Comparison of ENCODE assay signal across 8 mouse cellular contexts in genomic region chrX:159414130-159414828, GRCm38 (mm10). TPM values are rescaled to one million over a fixed set of nuclear protein-coding genes. Genes with fewer than 3 reads are reported as not detected.
DNase-seq lines count a peak whose midpoint lies in the region; ATAC-seq and TF ChIP-seq lines count a peak whose summit lies in the region.

TSS of gene Map7d2 (plus strand) at chrX:159414572.

- peak; percentile 43 for DNase-seq in lung, embryonic 14.5 days
- DNase-seq in lung, adult 18-20 months, result no peak
- peak; percentile 60 for DNase-seq in cerebellum, adult 9-10 months
- DNase-seq in frontal cortex, postnatal 14 days (ENCODE audit: low spot score in 2 of 2), result peak; percentile 15 to 31
- DNase-seq in layer of hippocampus, postnatal 25 days (ENCODE audit: extremely low spot score in 1 of 2, low spot score in 1 of 2), result peak; percentile 22 to 28
- DNase-seq in splenic B cell, adult 2 months (ENCODE audit: low read depth, low spot score), result peak; percentile 1
- DNase-seq in gastrocnemius, postnatal 25 days, result no peak

- TF ChIP-seq CTCF in lung, embryonic 14.5 days (IDR thresholded peaks at IDR 0.05; ENCODE audit: low read depth), result no peak

- no peak within 1 kb of the TSS; the same call in 1 of the 2 replicates for H3K9ac ChIP-seq in lung, embryonic 14.5 days

- WGBS in lung, embryonic 14.5 days, result 19% methylated on average over 31 of the region's 83 CpGs

- H3K36me3 ChIP-seq in lung, embryonic 14.5 days (ENCODE audit: insufficient read depth), result no peaks in the 10 kb centered on the region
- no peaks in the 10 kb centered on the region for H3K36me3 ChIP-seq in splenic B cell, adult 2 months (ENCODE audit: control insufficient read depth, insufficient read depth, low read length, poor library complexity, severe bottlenecking)

- H3K27ac ChIP-seq in lung, embryonic 14.5 days (ENCODE audit: low read depth), result no peak within 1 kb of the TSS

- peak within 1 kb of the TSS; percentile 85 for H3K4me2 ChIP-seq in lung, embryonic 14.5 days

- peaks cover 29% of the 10 kb centered on the region for H3K27me3 ChIP-seq in lung, embryonic 14.5 days (ENCODE audit: insufficient read depth, low read length)
- H3K27me3 ChIP-seq in splenic B cell, adult 2 months (ENCODE audit: control insufficient read depth, insufficient read depth, low read length, poor library complexity, severe bottlenecking), result no peaks in the 10 kb centered on the region

- no peaks in the 10 kb centered on the region for H3K9me3 ChIP-seq in lung, embryonic 14.5 days (ENCODE audit: low read depth, low read length)

- H3K4me3 ChIP-seq in lung, embryonic 14.5 days (ENCODE audit: low read depth, low read length), result peak within 1 kb of the TSS; percentile 48

- H3K4me1 ChIP-seq in lung, embryonic 14.5 days (ENCODE audit: insufficient read depth), result no peaks in the 10 kb centered on the region

- ATAC-seq in lung, embryonic 14.5 days (ENCODE audit: insufficient read depth), result peak; percentile 82
- ATAC-seq in megakaryocyte progenitor cell, adult 5-6 weeks (replicated peaks; ENCODE audit: poor library complexity), result peak; percentile 47

RNA-seq across cellular contexts. Expression of gene Map7d2, which starts in this region (rescaled TPM):
- polyA plus RNA-seq in lung, embryonic 14.5 days (2014; fragmentation: Nextera tagmentation; extraction: Ambion mirVana), result 1.5 and 1.8 TPM in 2 replicates
- 10 to 100 TPM; 83.7 to 98.2 TPM for total RNA-seq in layer of hippocampus, postnatal 25 days (2021)
- not detected in 2 replicates for total RNA-seq in megakaryocyte progenitor cell, adult 5-6 weeks (2015)
- total RNA-seq in megakaryocyte progenitor cell, adult 5-6 weeks (2017), result 0.10 and 0.12 TPM in 2 replicates
- total RNA-seq in gastrocnemius, postnatal 25 days (2021), result under 1 TPM; 0.26 to 0.43 TPM

Comparison
In these comparisons a context has a peak if more than half of its experiments do, and no peak if none do; other contexts are left out.
1. RNA of gene Map7d2 (total RNA-seq): 83.7 to 98.2 TPM in layer of hippocampus, postnatal 25 days; 0.26 to 0.43 TPM in gastrocnemius, postnatal 25 days and 0.10 to 0.12 TPM in megakaryocyte progenitor cell, adult 5-6 weeks; every median in the first group is over 10 times any median in the second.
2. DNase-seq: peak in lung, embryonic 14.5 days (single experiment), cerebellum, adult 9-10 months (single experiment), frontal cortex, postnatal 14 days (2 of 2), layer of hippocampus, postnatal 25 days (2 of 2) and splenic B cell, adult 2 months (single experiment); none in lung, adult 18-20 months (0 of 2) and gastrocnemius, postnatal 25 days (single experiment).
3. Peak in ATAC-seq in megakaryocyte progenitor cell, adult 5-6 weeks; RNA of the gene not detected or under 1 TPM.